Mouse (Mus musculus) frontal cortex, postnatal 25 days (tissue): ENCODE measurements around the gene Dip2b.

Source experiments
- DNase-seq, 2 experiments: peaks; one replicate each; pipeline ENCODE4 v3.0.0; 2022; ENCODE audit warnings: low spot score in 2 of 2

The Dip2b gene

DNA sequence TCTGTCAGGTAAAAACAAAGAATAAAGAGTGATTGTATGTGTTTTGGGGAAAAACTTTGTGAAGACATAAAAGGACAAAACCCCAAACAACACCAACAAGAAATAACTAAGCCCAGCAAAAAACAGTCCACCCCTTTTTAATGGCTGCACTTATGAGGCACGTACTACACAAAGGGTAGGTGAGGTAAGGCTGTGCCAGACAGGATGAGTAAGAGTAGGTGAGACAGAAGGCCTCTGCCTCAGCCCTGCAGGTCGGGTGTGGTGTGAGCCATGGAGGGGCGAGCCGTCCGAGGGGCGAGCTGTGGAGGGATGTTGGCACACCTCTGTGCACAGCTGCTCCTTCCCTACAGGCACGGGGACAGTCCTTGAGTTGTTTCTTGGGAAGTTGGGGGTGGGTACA is 12.5 kb downstream of the Dip2b start:
- DNase-seq, result no peak

DNA sequence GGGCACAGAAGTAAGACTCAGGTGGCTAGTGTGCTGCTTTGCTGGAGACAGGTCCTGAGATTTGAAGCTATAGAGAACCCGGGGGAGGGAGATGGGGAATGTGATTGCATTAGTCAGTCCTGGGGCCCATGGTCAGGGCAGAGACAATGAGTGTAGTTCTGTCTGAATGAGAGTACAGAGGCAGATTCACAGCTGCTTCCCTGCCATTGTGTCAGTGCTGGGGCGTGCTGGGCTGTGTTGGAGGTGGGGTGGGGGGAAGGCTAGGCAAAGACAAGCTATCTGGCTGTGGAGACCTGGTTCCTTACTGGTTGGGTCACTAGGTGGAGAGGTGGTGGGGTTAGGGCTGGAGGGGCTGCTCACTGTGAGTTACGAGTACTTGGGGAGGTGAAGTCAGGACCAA is 14.3 kb downstream of the Dip2b start:
- DNase-seq, result no peak

DNA sequence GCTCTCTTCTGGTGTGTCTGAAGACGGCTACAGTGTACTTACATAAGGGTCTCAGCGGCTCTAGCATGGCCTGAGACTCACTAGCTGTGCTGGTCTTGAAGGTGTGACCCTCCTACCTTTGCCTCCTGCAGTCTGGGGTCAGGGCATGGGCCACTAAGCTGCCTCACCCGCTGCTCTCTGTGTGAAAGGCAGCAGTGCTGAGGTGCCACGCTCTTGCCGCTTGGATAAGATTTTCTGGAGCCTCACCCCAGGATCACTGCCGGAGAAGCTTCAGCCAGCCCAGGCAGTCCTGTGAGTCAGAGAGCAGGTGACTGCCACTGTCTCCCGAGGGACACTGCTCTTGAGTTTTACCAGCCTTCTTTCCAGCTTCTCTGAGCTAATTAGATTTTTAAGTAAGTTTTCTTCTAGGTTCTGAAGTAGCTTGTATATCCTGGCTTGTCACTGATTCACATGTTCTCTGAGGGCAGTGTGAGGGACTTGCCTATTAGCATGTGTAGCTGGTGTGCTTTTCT is 18.0 kb downstream of the Dip2b start:
- no peak for DNase-seq

DNA sequence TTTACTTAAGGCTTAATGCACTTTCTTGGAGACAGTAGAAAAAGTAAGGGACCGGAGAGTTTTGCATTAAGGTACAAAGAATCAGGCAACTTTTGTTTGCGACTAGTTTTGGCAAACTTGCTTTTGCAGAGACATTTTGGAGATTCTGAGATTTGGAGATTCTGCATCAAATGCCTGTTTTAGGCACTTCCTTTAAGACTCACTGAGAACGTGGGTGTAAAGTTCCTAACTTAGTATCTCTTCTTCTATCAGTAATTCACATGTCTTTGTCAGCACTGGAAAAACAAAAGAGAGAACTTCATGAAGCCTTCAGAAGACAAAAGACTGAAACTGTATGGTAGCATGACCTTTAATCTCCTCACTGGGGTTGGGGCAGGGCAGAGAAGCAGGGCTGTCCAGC is 19.2 kb downstream of the Dip2b start:
- no peak for DNase-seq

DNA sequence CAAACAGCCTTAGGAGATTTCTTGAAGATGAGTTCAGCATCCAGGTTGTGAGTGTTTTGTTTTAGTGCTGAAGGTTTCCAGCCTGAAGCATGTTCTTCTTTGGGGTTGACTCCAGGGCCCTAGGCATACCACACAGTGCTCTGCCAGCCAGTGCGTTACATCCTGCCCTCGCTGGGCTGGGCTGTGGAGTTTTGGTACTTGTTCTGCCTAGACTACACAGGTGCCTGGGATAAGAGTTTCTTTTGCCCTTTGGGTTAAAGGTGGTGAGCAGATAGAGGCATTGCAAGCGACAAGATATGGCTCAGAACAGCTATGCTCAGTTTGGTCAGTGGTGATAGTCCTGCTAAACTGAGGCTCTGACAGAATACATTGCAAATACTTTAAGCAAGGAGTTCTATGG is 19.7 kb downstream of the Dip2b start:
- DNase-seq, result no peak

DNA sequence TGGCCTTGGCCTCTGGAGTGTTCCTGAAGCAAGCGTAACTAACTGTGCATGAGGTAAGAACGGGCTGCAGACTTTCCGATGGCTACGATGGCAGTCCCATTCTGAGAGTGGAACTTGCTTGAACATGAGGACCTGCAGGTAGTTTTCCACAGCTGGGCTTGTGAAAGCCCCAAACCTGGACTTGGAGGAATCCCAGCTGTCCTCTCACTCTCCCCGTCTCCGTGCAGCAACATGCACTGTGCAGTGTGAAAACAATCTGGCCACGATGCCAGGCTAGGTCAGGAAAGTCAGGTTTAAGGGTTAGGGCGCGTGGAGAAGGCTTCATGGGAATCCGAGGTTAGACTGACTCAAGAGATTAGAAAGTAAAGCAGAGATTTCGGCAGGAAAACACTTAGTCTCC is 20.4 kb downstream of the Dip2b start:
- no peak for DNase-seq

DNA sequence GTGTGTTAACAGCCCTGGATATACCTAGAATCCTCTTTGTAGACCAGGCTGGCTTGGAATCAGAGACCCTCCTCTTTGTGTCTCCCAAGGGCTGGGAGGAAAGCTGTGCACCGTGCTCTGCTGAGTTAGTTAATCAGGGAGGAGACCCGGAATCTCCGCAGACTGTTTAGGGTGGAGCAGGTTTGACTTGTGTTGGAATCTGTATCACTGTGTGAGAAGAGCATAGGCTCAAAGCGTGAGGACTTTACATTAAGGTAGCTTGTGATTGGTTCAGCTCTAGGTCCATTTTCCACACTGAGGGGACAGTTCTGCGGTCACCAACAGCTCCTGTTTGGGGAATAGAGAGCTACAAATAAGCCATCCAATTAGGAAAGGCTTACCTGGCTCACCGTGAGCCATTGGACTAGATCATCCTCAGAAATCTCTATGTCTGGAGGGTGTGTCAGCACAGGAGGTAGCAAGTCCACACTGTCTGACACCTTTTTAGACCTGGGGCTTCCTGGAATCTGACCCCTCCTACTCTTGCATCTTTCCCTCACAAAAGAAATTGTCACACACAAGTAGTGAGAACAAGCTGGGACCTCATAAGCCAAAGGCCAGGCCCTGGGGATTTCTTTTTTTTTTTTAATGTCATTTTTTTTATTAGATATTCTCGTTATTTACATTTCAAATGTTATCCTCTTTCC is 21.3 kb downstream of the Dip2b start:
- no peak for DNase-seq

DNA sequence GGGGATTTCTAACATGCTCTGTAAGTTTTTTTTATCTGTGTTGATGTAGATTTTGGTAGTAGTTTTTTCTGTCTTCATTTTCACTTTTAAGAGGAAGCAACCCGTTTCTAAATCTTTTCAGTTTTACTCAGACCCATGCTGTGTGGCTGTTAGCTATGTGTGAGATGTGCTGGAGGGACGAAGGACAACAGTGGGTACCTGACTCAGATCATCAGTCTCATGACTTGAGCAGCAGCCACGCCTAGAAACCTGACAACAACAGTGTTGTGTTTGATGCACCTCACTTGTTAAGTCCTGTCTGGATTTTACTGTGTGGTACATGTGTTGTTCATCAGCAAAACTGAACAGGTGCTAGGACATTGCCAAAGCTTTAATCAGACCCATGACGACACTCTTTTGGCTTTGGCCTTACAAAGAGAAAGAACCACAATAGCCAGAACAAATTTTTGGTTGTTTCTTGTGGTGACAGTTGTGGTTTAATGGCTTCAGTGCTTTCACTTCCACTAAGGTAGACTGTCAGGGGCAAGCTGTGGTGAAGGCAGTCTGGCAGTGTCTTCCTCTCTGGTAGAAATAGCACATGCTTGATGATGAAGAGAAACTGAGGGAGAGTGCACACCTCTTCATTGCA is 22.2 kb downstream of the Dip2b start:
- DNase-seq, result no peak

DNA sequence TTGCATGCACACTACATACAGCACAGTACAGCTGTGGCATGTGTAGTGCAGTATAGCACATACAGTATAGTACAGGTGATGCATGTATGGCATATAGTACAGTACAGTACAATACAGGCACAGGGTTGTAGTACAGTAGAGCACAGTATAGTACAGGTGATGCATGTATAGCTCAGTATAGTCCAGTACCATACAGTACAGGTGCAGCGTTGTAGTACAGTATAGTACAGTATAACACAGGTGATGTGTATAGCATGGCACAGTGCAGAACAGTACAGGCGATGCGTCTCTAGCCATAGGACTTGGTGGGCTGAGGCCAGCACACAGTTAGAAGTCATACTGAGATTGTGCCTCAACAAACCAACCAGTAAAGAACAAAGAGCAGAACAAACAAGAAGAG is 22.9 kb downstream of the Dip2b start:
- DNase-seq, result no peak

DNA sequence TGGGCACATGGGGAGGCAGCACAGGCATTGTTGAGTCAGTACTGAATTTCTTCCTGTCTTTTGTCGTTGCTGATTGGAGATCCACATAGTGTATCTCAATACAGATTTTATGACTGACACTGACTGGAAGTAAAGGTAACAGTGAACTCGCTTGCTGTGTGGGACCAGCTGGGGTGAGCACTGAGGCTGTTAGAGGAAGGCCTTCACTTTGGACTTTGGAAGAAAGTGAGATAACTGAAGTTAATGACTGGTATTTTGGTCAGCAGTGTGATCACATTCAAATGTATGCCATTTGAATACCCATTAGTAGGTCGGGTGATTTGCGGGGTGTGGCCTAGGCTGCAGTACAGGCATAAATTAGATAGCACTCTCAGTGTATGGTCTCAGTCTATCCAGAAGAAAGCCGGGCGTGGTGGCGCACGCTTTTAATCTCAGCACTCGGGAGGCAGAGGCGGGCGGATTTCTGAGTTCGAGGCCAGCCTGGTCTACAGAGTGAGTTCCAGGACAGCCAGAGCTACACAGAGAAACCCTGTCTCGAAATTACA is 24.8 kb downstream of the Dip2b start:
- DNase-seq, result no peak

DNA sequence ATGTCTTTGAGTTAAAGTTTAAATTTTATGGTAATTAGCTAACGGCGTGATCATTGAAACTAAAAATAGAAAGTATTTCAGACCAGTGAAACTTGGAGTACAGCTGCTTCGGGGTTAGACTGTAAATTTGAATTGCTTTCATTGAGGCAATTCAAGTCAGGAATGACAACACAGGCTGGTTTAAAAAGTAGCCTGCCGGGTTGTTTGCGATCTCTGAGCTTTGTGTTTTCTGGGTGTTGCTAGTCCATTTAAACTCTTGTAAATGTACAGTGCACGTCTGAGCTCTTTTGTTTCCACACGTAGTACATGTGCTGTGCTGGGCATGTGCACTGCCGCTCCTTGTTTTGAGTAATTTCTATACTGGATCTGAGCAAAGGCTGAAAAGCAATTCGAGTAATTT is 28.2 kb downstream of the Dip2b start:
- DNase-seq, result no peak

DNA sequence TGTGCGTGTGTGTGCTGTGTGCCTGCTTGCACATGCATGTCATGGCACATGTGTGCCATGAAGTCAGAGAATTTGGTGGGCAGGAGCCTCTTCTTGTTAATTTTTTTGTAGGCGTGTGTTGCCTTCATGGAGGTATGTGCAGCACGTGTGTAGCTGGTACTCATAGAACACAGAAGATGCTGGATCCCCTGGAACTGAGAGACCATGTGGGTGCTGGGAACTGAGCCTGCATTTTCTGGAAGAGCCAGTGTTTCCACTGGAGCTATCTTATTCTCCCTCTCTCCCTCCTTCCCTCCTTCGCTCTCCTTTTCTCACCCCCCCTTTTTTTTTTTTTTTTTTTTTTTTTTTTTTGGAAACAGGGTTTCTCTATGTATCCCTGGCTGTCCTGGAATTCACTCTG is 30.6 kb downstream of the Dip2b start:
- no peak for DNase-seq

DNA sequence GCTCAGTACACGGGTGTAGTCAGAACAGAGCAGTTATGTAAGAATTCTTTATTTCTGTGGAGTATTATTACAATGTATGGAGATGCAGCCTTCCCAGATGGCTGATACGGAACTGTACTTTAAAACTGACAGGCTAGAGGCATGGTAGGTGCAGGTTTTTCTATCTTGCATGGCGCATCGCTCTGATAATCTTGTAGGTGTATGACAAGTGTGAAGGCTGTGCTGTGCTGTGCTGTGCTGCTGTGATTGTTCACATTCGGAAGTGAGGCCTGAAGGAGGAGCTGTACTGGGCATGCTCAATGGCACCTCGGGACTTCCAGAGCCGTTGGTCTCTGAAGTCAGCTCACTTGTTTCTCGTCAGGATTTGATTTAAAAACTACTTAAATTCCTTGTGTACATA is 31.6 kb downstream of the Dip2b start:
- no peak for DNase-seq

DNA sequence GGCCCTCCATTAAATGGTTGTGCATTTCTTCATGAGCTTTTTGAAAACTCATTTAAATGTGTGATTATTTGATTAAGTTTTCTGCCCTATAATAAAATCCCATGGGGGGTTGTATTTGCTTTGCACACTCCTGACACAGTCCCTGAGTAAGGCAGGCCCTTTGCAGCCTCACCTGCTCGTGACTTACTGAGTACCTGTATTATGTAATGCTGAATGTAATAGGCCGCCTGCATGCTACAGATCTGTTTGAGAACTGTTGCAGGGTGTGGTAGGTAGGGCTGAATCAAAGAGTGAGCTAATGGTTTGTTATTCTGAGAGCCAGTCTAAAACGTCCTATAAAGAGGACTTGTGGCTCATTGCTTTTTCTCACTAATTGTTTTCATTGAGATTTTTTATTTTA is 33.4 kb downstream of the Dip2b start:
- DNase-seq, result no peak

DNA sequence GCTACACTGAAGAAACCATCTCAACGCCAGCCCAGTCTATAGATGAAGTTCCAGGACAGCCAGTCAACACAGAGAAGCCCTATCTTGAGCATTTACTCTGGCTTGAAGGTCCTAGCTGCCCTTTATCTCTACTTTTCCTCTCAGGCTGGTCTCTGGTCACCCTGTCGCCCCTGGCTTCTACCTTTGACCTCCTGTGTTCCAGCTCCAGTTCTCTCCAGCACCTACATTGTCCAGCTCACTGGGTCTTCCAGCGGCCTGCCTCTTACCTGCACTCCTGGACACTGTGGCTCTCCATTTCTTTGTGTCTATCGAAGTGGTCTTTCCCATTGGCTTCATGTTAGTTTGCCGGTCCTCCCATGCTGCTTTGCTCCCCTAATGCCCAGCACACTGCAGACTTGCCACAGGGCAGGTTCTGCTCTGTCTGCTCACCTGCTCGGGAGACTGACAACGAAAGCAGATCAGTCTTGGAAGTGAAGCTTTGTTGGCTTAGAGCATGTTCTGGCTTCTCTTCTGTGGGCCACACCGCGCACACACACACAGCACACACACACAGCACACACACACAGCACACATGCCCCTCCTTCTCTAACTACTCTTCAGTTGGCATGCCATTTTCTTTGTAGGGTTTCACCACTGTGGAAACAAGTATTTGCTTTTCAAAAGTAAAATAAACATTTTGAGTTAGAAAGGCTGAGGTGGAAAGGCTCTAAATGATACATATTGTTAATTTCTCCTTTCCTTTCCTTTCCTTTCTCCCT is 35.4 kb downstream of the Dip2b start:
- no peak for DNase-seq

DNA sequence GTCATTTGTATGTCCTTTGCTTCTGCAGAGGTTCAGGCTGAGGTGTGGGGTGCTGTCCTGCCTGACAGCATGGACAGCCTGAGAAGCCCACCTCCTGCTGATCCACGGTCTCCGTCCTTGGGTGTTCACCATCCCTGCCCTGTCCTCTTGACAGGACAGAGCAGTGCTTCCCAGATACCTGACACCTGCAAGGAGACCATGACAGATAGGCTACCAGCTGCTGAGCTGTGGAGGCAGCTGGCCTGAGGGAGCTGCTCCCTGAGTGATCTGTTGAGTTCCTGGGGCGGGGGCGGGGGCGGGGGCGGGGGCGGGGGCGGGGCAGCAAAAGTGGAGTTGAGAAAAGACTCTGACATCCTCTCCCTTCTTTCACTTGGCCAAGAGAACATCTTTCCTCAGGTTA is 36.3 kb downstream of the Dip2b start:
- DNase-seq, result no peak

DNA sequence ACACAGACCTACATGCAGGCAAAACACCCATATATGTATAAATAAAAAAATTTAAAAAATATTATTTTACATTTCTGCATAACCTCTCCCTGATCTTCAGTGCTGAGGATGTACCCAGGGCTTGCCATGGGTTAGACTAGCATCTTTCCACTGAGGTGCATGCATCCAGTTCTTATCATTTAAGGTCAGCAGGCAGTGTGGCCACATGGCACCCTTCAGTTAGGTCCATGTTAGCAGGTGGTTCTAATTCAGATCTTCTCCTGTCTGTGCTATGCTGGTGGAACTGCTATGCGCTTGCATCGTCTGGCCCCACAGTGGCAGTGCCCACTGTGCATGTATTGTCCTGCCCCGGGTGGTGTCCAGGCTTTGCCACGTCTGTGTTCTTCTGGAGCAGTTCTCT is 37.9 kb downstream of the Dip2b start:
- no peak for DNase-seq

DNA sequence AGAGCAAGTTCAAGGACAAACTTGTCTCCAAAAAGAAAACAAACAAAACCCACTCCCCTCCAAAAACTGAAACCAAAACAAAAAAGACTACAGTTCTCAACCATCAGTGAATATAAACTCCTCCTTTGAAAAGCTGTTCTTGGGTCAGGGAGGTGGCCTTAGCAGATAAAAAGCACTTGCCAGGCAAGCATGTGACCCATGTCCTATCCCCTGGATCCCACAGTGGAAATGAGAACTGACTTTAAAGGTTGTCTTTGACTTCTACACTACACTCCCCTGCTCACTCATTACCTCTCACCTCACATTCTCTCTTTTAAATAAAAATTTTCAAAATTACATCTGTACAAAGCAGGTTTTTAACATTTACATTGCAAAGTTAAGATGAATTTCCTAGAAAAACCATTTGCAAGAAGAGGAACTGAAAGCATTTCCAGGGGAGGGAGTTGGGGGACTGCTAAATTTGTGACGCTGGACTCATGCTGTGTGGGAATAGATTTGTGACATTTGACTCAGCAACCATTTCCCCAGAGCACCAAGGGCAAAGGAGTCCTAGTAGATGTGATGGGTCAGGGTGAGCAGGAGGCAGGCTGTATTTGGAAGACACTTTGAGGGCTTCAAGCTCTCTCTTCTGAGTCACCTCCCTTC is 42.5 kb downstream of the Dip2b start:
- no peak for DNase-seq

DNA sequence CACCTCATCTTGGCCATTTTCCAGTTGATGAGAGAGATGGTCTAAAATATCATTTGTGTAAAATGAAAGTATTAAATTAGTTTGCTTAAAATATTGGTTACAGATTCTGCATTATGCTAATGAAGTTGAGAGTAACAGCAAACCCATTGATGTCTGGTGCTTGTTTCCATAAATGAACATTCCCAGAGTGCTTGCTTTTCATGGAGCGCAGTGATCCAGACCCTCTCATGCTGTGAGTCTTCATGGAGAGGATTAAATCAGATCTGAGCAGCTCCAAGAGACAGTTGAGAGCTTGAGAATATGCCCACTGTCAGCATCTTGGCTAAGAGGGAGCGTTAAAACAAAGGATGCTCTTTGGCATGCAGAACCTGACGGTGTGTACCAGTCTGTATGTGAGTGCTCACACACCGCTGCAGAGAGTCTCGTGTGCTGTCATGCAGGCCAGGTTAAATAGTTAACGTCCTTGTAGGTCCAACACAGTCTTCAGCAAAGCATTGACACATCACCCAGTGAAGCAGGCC is 43.1 kb downstream of the Dip2b start:
- no peak for DNase-seq

DNA sequence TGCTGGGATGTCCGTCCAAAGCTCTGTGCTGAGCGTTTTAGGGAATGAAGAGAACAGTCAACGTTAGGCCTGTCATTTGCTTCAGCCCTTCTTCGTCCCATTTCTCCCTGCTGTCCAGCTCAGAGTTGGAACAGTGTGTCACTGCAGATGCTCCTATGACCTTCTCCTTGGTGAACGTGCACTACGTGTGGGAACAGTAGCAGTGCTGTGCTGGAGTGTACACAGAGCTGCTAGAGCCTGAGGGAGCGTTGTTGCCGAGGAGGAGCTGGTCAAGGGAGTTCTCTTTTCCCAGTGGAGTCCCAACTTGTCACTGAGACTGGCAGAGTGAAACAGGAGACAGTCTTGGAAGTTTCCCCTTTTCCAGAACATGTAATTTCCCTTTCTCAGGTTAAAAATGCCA is 43.6 kb downstream of the Dip2b start:
- no peak for DNase-seq

DNA sequence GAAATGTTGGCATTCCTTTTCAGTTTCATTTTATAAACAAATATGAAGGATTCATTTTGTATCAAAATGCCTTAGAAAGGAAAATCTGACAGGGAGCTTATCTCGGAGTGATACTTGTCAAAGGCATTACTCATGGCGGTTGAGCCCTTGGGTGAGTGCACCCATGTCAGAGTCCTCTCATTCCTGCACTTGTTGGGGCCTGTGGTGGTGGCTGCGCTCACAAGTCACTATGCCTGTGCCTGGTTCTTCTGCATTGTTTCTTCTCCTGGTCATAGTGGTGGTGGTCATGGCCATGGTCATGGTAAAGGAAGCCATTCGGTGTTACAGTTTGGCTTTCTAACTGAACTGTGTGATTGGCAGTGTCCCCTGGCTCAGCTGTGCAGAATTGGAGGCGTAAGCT is 44.3 kb downstream of the Dip2b start:
- DNase-seq, result no peak

DNA sequence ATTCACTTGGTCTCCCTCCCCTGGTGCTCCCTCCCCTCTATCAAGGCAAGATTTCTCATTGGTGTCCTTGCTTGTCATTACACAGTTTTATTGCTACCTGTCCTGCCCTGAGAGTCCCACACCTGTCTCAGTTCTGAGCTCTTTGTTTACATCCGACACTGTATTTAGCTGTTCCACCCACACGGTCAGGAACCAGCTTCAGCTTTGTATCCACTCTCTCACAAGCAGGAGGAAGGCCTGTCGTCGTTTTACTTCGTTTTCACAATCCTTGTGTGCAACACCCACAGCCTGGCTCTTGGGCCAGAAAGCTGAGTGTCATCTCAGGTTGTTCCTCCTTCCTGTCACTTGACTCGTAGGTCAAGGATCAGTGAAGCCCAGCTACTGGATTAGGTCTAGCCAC is 45.4 kb downstream of the Dip2b start:
- DNase-seq, result no peak
